Mouse (Mus musculus) adrenal gland, adult 2 months (tissue): ENCODE data around the gene Gprin3. TPM values are rescaled to one million over a fixed set of nuclear protein-coding genes. Genes with fewer than 3 reads are reported as not detected.
"Not testable (repeated sequence)": the region's sequence is repeated elsewhere in the genome, so short reads cannot be mapped to it uniquely, and the experiment has no call there.

Experiments used
- DNase-seq: peaks from one replicate; pipeline ENCODE4 v3.0.0; 2021
- polyA plus RNA-seq: library from polyadenylated mRNA; depleted of rRNA; stranded (reverse); fragments of >200 nt; gene quantifications from 2 replicates; pipeline ENCODE4 v1.2.3, GENCODE M21; 2012; rRNA removed
- total RNA-seq, 2 experiments: library from RNA; stranded (reverse); gene quantifications; 2 replicates each; pipeline ENCODE4 v1.2.3; 2021

Gene Gprin3
- total and polyA plus RNA-seq, 3 experiments, result 0.04 to 2.3 (median 1.4) TPM

GRCm38 (mm10) chr6:59348673-59349072 is 77.4 kb downstream of the Gprin3 start:
- no peak for DNase-seq

- DNase-seq, result no peak
Measured at GRCm38 (mm10) chr6:59341146-59341545, 84.9 kb downstream of the Gprin3 start.

- no peak for DNase-seq
Measured at GRCm38 (mm10) chr6:59328297-59328696, 97.8 kb downstream of the Gprin3 start.

GRCm38 (mm10) chr6:59315868-59316267 is 110.2 kb downstream of the Gprin3 start:
- no peak for DNase-seq

- DNase-seq, result no peak
Measured at GRCm38 (mm10) chr6:59315090-59315489, 111.0 kb downstream of the Gprin3 start.

- DNase-seq, result no peak
Measured at GRCm38 (mm10) chr6:59313162-59313561, 112.9 kb downstream of the Gprin3 start.

GRCm38 (mm10) chr6:59311241-59311640 is 114.9 kb downstream of the Gprin3 start:
- no peak for DNase-seq

- not testable (repeated sequence) for DNase-seq
Measured at GRCm38 (mm10) chr6:59304235-59304942, 121.7 kb downstream of the Gprin3 start.

GRCm38 (mm10) chr6:59303031-59303430 is 123.1 kb downstream of the Gprin3 start:
- DNase-seq, result no peak

Other genes starting within 250 kb of the Gprin3 start
- 10 to 100 TPM; 17.6 to 18.7 TPM for gene Tigd2, start 217.4 kb downstream of the Gprin3 start, total RNA-seq
- gene Tigd2, start 217.4 kb downstream of the Gprin3 start, polyA plus RNA-seq, result 4.8 and 7.7 TPM in 2 replicates